Mouse (Mus musculus) frontal cortex, postnatal 36 days (tissue): ENCODE measurements around the gene Dmtf1.
A peak's percentile ranks its signal among the peaks of the same experiment; 100 is the strongest.
"Not testable (repeated sequence)": the region's sequence is repeated elsewhere in the genome, so short reads cannot be mapped to it uniquely, and the experiment has no call there.

Experiments
- DNase-seq, 2 experiments: peaks; one replicate each; pipeline ENCODE4 v3.0.0; 2022; ENCODE audit warnings: low spot score in 2 of 2

The Dmtf1 gene

DNA sequence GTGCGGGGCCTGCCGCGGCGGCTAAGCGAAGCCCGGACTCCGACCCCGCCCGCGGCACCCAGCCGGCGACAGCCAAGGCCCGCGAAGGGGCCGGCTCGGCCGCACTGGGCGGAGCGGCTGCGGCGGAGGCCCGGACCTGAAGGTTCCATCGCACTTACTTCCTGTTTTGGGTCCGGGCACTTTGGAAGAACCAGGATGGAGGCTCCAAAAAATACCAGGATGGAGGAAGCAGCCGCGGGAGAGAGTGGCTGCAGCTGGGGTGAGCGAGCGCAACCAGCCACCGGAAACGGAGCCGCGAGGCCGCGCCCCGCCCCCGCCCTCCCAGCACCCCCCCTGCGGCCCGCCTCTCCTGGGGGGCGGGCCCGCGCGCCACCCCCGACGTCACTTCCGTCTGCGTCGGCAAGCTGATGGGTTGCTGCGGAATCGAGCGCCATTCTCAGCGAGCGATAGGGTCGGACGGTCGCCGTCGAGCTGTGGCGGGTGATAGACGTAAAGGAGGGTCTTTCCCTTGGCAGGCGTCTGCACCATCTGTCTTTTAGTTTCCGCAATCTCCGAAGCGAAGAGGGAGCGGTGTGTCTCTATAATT, at the start of gene Dmtf1:
Gene Dmtf1 (minus strand): TSS at position 321 of the 586 bp plus-strand sequence.
- peak; percentile 90 to 91 for DNase-seq

DNA sequence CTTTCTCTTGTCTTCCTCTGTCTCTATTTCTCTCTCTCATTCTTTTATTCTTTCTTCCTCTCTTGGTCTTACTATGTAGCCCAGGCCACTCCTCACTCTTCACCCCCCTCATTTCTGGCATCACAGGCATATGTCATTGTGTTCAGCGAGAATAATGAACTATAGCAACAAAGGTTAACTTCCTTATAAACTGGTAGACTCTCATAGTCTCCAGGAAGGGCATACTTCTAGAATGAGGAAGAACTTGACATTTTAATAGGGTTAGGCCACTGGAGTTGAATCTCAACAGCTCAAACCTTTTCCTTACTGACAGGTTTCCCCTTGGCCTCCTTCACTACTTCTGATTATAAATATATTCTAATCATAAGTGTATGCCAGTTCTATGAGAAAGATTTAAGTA, 24.9 kb upstream of the Dmtf1 start:
- no peak for DNase-seq

DNA sequence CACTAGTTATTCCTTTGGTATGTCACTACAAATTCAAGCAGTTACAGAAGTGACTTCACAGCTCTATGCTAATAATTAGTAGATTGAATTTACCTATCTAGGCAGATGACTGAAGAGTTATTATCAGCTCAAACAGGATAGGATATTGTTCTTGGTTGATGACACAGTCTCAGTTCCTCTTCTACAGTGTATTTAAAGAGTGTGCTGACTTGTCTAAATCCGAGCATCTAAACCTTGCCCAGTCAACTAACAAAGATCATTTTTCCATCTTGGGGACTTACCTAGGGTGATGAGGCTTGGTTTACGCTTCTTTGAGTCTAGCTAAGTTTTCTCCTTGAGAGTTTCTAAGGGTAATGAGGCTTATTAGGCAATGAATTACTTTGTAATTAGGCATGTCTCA, 11.7 kb upstream of the Dmtf1 start:
- no peak for DNase-seq

DNA sequence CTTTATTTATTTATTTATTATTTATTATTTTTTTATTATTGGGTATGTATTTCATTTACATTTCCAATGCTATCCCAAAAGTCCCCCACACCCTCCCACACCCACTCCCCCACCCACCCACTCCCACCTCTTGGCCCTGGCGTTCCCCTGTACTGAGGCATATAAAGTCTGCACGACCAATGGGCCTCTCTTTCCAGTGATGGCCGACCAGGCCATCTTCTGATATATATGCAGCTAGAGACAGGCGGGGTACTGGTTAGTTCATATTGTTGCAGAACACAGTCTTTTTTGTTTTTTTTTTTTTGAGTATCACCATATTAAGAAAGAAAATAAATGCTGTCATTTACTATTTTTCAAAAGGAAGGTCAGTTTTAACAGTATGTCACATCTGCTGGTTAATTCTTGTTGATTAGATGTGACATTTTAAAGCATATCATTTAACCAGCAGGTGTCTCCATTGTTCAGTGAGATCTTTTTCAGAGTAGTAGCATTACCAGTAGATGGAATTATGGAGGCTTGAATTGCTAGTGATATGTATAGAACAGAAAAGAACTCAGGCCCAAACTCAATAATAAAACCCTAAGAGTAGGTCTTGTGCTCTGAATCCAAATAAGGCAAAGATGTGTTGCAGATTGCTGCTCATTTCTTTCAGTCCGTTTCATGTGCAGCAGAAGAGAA, 7.9 kb upstream of the Dmtf1 start:
- not testable (repeated sequence) for DNase-seq

DNA sequence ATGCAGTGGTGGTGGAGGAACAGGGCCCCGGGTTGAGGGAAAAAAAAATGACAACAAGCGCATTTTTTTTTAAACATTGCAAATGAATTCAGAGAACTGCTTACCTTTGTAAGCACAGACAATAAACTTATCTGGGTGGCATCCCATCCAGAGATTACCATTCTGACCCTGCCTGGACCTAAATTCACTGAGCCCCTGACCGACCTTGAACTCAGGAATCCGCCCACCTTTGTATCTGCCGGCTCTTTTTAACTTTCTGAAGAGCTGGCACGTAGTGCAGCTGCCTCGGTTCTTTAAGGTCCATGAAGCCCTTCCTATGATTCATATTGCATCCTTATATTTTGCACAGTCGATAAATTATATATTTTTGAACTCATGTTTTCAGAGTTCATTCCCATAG, 4.8 kb upstream of the Dmtf1 start:
- no peak for DNase-seq

DNA sequence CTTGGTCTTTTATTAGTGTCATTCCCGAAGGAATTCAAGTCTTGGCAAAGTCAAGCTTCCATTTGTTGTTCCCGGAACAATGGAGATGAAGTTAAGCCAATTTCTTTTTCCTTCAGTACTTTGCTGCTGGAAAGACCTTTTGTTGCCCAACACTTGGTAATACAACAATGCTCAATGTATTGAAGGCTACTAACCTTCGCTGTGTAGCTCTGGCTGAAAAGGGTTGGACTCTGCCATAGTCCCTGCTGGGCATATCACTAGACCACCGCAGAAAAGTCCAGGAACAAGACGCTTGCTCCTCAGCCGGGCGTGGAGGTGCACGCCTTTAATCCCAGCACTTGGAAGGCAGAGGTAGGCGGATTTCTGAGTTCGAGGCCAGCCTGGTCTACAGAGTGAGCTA, 3.6 kb upstream of the Dmtf1 start:
- DNase-seq = peak in 1 of 2 experiments; percentile 10

DNA sequence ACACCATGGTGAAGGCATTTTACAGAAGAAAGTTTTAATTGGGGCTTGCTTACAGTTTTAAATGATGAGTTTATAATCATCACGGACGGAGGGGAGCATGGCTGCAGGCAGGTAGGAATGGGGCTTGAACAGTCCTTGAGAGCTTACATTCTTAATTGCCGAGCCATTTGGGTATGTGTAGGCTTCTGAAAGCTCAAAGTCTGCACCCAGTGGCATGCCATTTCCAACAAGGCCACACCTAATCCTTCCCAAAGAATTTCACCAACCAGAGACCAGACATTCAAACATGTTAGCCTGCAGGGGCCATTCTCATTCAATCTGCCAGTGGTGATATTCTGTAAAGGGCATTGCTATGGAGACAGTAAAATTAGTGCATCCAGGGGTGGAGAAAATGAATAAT, 1.8 kb upstream of the Dmtf1 start:
- DNase-seq = no peak

DNA sequence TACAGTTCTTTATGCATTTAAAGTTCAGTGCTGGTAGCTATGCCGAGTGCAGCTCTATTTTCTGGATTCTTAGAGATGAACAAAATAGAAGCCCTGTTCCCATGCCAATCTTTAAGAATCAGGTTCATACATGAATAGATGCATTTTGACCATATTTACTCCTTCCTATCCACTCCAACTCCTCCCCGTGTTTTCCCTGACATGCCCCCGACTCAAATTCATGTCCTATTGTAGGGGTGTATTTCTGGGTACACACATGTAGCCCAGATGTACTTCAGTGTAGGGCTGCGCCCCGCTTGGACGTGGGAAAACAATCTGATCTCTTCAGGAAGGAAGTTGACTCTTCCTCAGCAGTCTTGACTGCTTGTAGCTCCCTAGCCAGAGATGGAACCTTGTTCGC, 512 bp upstream of the Dmtf1 start:
- DNase-seq = peak in 1 of 2 experiments; percentile 17

DNA sequence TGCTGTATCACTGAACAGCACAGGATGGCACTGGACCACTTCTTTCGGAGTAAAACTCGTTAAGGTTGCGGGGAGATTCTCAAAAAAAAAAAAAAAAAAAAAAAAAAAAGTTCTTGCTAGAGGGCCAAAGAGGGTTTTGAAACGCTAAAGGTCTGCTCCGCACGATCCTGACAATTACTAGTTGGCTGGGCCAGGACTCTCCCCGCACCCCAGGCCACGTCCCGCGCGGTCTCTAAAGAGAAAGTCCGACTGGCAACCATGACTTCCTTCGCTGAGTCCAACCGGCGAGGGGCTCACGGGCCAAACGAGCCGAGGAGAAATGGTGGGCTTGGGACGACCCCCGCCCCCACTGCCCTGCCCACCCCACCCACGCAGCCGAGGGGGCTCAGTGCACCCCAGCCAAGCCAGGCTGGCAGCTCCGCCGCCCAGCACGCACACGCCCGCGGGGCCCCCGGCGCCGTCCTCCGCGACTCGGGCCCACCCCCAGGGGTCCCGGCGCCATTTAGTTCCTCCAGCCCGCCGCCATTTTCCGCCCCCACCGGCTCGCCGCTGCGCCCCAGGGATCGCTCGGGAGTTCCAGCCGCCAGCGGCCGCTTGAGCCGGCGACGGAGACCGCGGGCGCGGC, 633 bp downstream of the Dmtf1 start:
- DNase-seq = peak in 1 of 2 experiments; percentile 10

DNA sequence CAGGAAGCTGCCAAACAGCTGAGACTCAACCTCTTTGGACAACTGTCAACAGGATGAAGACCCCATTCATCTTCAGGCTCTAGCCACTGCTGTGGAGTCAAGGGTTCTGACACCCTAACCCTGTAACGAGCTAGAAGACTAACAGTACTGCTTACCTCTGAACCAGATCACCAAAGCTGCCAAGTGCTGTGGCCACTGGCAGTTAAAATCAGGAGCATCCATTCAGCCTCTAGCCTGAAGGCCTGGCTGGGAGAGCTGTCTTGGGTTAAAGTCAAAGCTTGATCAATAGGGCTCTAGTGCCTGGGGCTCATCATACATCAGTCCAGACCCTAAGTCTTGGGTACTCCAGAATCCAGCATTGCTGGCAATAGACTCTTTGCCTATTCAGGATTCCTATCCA, 4.2 kb downstream of the Dmtf1 start:
- no peak for DNase-seq

DNA sequence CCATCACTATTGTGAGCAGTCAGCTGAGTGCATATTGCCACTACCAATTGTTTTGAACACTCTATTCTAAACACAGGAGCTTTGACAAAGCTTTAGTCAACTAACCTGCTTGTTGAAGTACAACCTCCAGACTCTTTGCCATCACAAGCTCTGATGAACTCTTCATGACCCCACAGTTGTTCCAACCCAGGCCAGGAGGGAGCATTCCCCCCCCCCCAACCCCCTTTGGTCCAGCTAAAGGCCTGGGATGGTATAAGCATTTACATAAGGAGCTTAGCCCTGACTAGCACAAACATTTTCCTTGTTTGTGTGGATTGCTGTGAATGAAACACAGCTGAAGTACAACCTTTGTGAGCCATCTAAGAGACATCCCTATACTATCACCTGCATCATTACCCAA, 4.8 kb downstream of the Dmtf1 start:
- no peak for DNase-seq

DNA sequence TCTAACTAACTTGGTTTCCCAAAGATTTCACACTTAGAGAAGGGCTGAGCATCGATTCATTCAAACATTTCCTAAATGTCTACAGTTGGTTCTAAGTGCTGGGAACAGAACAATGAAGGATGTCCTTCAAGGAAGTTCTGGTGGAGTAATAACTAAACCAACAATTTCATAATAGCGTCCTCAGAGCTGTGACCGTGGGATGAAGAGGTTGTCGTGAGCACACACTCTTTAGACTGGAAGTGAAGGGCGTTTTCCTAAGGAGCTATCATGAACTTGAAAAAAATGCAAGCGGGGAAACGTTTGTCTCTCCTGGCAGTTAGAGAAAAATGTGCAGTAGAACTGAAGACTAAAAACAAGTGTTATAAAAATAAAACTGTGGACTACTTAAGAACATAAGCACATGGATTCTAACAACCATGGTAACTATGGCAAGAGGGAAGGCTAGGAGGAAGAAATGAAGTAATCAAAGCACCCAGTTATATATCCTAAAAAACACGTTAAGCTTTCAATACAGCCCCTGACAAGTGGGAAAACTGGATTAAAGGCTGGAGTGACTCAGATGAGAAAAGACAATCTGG, 12.2 kb downstream of the Dmtf1 start:
- DNase-seq = no peak

DNA sequence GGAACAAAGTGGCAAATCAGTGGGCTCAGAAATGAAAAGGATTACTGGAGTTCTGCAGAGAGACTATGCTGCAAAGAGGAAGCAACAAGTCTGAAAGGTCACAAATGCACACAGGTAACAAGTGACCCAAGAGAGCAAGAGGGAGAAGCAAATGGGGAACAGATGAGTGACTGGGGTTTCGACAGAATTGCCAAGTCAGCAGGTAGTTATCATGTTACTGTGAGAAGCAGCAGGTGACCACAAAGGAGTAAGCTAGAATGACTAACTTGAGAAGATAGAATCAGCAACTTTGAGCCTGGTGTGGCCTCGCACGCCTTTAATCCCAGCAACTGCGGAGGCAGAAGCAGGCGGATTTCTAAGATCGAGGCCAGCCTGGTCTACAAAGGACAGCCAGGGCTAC, 19.2 kb downstream of the Dmtf1 start:
- no peak for DNase-seq

DNA sequence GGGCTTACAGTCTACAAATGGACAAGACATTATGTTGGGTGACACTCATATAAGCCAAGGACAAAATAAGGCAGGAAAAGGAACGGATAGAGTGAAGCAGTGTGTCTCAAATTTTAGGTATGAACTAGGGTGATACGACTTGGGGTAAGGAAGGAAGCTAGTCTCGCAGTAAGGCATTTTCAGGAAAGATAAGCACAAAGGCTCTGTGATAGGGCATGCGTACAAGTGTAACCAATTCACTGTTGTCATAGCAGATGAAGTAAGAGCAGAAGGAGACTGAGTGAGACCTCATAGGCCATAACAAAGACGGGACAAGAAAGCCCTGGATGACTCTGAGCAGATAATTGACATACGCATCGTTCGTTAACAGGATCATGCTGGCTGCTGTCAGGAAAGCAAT, 20.9 kb downstream of the Dmtf1 start:
- no peak for DNase-seq

DNA sequence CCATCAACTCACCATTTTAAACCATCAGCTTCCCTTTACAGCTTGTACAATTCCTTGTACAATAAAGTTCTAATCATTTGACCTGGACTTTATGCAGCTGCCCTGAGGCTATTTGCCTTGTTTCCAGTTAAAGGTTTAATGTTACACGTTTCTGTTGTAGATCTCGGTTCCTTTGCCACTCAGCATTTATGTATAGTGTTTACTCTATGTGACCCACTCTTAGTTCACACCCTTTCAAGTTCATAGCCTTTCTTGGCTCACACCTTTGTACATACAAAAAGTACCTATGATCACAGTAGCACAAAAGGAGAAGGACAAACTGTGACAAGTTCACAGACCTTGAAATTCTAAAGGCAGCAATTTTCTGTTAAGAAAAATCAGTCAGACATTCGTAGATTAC, 26.0 kb downstream of the Dmtf1 start:
- no peak for DNase-seq

DNA sequence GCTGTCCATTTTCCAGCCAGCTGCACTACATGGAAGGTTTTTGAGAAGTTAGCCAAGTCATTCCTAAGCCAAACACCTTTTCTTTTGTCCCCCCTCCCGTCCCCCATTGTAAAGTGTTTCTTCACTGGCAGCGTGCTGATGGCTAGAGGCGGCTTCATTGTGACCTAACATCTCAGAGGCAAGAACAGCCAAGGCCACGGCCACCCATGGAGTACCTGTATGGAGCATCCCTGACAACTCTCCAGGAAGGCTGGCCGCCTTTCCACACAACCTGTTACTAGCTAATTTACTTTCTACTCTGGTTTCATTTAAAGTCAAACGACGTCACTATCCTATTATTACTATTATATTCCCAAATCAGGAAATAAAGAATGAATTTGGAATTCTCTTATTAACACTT, 29.8 kb downstream of the Dmtf1 start:
- DNase-seq = no peak

DNA sequence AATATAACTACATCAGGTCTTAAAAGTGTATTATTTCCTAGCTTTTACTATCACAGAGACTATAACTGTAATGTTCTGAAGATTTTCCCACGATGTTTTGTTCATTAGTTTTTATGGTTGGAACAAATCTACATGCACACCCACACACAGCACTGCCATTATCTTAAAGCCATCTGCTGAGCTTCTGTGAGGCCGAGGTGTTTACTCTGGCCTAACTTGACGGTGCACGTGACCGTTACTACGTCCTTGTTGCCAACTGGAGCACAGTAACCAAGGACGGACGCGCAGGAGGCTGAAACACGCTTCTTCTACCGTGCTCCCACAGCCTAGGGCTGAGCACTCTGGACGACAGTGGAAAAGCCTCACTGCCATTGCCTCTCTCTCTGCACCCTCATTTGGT, 33.0 kb downstream of the Dmtf1 start:
- DNase-seq = peak; percentile 31 to 56

DNA sequence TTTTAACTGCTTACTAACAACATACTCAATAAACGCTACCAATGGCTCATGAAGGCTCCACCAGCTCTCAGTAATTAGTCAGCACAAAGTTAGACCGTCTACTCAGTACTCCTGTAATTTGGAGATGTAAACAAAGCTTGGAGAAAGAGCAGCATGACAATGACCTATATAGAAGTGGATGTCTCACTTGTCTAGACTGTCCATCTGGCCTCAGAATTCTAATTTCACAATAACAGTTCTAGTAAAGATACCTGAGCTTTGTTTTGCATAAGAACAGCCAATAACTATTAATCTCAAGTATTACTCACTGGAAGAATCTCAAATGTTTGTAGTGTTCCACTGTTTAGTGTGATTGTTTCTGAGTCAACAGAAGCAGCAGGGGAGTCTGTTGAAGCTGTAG, 37.4 kb downstream of the Dmtf1 start:
- DNase-seq = no peak

DNA sequence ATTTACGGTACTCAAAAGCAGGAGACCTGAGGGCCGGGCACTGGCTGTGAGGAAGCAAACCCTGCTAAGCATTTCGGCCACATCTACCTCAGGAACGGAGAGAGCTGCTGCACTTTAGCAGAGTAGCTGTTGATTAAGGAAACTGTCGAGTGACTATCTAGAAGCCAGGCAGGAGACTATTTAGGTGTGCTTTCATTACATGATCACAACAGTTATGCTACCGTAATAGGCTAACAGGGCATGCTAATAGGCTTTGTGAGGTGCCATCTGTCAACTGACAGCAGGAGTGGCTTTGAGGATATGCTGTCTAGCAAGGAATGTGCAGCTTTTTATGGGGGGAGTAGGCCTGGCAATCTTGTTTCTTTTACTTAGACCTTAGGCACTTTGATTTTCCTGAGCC, 47.4 kb downstream of the Dmtf1 start:
- no peak for DNase-seq

DNA sequence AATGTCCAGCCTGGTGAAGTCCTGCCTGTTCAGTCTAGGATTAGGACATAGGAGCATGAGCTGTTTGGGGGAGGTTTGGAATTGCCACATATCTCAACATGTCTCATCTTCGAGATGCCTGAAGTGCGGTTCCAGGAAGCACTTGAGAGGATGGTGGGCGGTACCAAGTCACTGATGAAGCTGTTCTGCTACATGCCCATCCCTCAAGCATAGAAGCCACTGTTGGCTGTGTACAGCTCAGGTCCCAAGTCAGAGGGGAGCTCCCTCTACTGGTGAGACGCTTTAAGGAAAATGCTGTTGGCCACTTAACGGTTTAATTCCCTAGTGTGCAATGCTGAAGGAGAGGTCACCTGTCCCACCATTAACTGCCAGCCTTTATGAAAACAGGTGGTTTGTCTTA, 49.8 kb downstream of the Dmtf1 start:
- peak; percentile 36 to 57 for DNase-seq

DNA sequence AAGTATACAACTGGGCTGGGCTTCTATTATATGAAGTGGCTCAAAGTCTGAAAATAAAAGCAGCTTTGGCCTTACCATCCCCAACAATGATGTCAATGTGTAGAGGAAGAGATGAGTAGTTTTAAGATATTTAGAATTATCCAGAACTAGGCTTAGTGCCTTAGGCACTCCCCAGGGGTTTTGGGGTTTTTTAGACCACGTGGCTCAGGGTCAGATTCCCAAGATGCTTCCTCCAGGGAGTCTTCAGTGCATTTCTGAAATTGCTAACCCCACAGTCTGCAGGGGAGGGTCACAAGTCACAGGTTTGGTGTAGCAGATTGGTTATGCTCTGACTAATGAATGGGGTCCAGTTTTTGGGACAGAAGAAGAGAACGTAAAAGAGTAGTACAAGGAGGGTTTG, 50.3 kb downstream of the Dmtf1 start:
- DNase-seq = no peak

DNA sequence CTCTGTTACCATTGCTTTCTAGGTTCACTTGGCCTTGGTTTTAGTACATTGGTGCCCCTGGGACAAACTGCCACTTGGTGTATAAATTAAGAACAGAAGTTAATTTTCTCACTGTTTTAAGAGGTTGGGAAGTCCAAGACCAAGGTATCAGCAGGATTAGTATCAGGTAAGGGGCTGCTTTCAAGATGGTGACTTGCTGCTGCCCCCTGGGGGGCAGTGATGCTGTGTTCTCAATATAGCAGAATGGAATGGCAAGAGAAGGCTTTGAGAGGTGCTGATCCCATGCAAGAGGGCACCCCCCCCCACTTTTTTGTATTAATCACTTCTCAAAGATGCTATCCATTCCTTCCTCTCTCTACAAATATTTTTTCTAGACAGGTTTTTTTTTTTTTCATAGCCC, 52.0 kb downstream of the Dmtf1 start:
- no peak for DNase-seq

DNA sequence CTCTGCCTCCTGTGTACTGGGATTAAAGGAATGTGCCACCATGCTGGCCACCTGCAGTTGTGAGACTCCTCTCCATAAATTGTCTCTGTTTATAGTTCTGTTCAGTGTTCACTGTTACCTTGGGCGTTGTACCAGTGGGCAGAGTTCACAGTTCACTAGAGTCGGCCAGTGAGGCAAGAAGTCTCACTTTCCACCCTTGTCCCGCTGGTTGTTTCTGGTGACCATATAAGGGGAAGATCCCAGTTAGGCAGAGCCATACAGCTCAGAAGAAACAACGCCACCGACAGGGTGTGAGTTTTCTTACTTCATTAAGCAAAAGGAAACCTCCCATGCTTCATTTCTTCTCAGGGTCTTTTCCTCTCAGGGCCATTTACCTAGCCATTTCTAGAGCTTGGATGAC, 53.1 kb downstream of the Dmtf1 start:
- DNase-seq = no peak
